Comparison of ENCODE assay signal across 20 mouse cellular contexts in genomic region chr4:127522151-127522550, GRCm38 (mm10).
DNase-seq lines count a peak whose midpoint lies in the region; ATAC-seq and TF ChIP-seq lines count a peak whose summit lies in the region.
"Had no signal": no experiment of that assay in that cellular context is flagged by ENCODE, and none has a peak within 500 bp of the region (broad histone marks: within the 10 kb centered on the region; RNA-seq: fewer than 3 reads in every experiment).

No protein-coding gene starts in this region.

- no peak for TF ChIP-seq POLR2A in liver, adult 2 months (IDR thresholded peaks at IDR 0.05; ENCODE audit: extremely low read depth, insufficient read depth, low read length)

- no peak for ATAC-seq in heart, embryonic 12.5 days (ENCODE audit: insufficient number of reproducible peaks, low FRiP score)
- ATAC-seq in heart, embryonic 11.5 days (replicated peaks; ENCODE audit: insufficient number of reproducible peaks, low FRiP score, low TSS enrichment) = no peak
- no peak for ATAC-seq in liver, embryonic 11.5 days (replicated peaks; ENCODE audit: low FRiP score)
- ATAC-seq: activated CD4-positive, CD25-positive, alpha-beta regulatory T cell, adult 4 months; CD4-positive, CD25-positive, alpha-beta regulatory T cell, adult 4 months; Patski had no signal

- intact Hi-C loops in heart, postnatal 10 days (cut with DNase I) = no loop called here

- H3K9ac ChIP-seq in heart, embryonic 12.5 days = no peak overlapping the region
- H3K9ac ChIP-seq in heart, embryonic 11.5 days (ENCODE audit: low read depth, low read length) = no peak overlapping the region
- peak overlapping the region; percentile 36; the same call in 1 of the 2 replicates for H3K9ac ChIP-seq in liver, adult 2 months (ENCODE audit: low read depth, low read length)
- no peak overlapping the region for H3K9ac ChIP-seq in liver, embryonic 11.5 days (ENCODE audit: low read depth, low read length)

- peak; percentile 2 to 20 for DNase-seq in heart, adult 18-20 months
- peak; percentile 2 to 3 for DNase-seq in heart, adult 9 months (ENCODE audit: low spot score in 2 of 2)
- DNase-seq in heart, postnatal 10 days = peak; percentile 2 to 5
- no peak for DNase-seq in heart, postnatal 4 days
- peak; percentile 95 for DNase-seq in liver, adult 2 months (ENCODE audit: extremely low read depth, low read depth, low spot score)
- DNase-seq in liver, embryonic 11.5 days (ENCODE audit: low spot score) = no peak
- DNase-seq: adrenal gland, adult 8-10 months; adrenal gland, postnatal 10 days; adrenal gland, postnatal 14 days; adrenal gland, postnatal 25 days; B cell, adult 2 months; cerebellum, adult 11 months; cerebellum, adult 11-12 months had no signal

- H3K27me3 ChIP-seq in heart, embryonic 12.5 days (replicated peaks) = no peaks in the 10 kb centered on the region
- no peaks in the 10 kb centered on the region for H3K27me3 ChIP-seq in heart, embryonic 11.5 days (ENCODE audit: control insufficient read depth, insufficient read depth, low read length)
- H3K27me3 ChIP-seq in liver, adult 2 months (ENCODE audit: control insufficient read depth, insufficient read depth, low read length) = no peaks in the 10 kb centered on the region
- no peaks in the 10 kb centered on the region for H3K27me3 ChIP-seq in liver, embryonic 11.5 days (replicated peaks; ENCODE audit: control insufficient read depth, insufficient read depth, low read length)
- H3K27me3 ChIP-seq: CH12.LX had no signal

- H3K4me2 ChIP-seq in heart, embryonic 12.5 days = no peak overlapping the region
- no peak overlapping the region for H3K4me2 ChIP-seq in heart, embryonic 11.5 days
- no peak overlapping the region for H3K4me2 ChIP-seq in liver, embryonic 11.5 days

- H3K36me3 ChIP-seq in heart, embryonic 12.5 days = no peaks in the 10 kb centered on the region
- H3K36me3 ChIP-seq in heart, embryonic 11.5 days (ENCODE audit: control insufficient read depth, insufficient read depth, low read length) = no peaks in the 10 kb centered on the region
- no peaks in the 10 kb centered on the region for H3K36me3 ChIP-seq in liver, adult 2 months (ENCODE audit: control insufficient read depth, insufficient read depth, low read length)
- no peaks in the 10 kb centered on the region for H3K36me3 ChIP-seq in liver, embryonic 11.5 days (ENCODE audit: control insufficient read depth, insufficient read depth, low read length)
- H3K36me3 ChIP-seq: G1E had no signal

- TF ChIP-seq CTCF in liver, adult 2 months (IDR thresholded peaks at IDR 0.05; ENCODE audit: low read depth, low read length) = no peak

- 0 out of 2 replicates have a peak, but pooled peaks cover 3% of the 10 kb centered on the region for H3K9me3 ChIP-seq in heart, embryonic 12.5 days (replicated peaks)
- no peaks in the 10 kb centered on the region for H3K9me3 ChIP-seq in heart, embryonic 11.5 days (replicated peaks; ENCODE audit: control insufficient read depth, low read length)
- H3K9me3 ChIP-seq in liver, embryonic 11.5 days (ENCODE audit: control insufficient read depth, low read length) = no peaks in the 10 kb centered on the region

- H3K79me2 ChIP-seq in liver, adult 2 months (ENCODE audit: control insufficient read depth, insufficient read depth, low read length) = no peaks in the 10 kb centered on the region

- no peaks in the 10 kb centered on the region for H3K4me1 ChIP-seq in heart, embryonic 12.5 days (replicated peaks)
- no peaks in the 10 kb centered on the region for H3K4me1 ChIP-seq in heart, embryonic 11.5 days (ENCODE audit: control insufficient read depth, insufficient read depth, low read length)
- peaks cover 9% of the 10 kb centered on the region for H3K4me1 ChIP-seq in liver, adult 2 months (ENCODE audit: control insufficient read depth, insufficient read depth, low read length)
- no peaks in the 10 kb centered on the region for H3K4me1 ChIP-seq in liver, embryonic 11.5 days (replicated peaks; ENCODE audit: control insufficient read depth, insufficient read depth, low read length)

- WGBS in heart, embryonic 12.5 days = 79% methylated on average over 2 of the region's 2 CpGs
- WGBS in heart, embryonic 11.5 days (ENCODE audit: insufficient replicate concordance) = 85% methylated on average over 2 of the region's 2 CpGs
- 47% methylated on average over 2 of the region's 2 CpGs for WGBS in liver, adult 2 months
- WGBS in liver, embryonic 11.5 days = 81% methylated on average over 2 of the region's 2 CpGs

- H3K4me3 ChIP-seq in heart, embryonic 12.5 days = no peak overlapping the region
- H3K4me3 ChIP-seq in heart, embryonic 11.5 days (ENCODE audit: low read depth, low read length) = no peak overlapping the region
- H3K4me3 ChIP-seq in liver, adult 2 months (ENCODE audit: insufficient read depth, low read depth, low read length) = 0 out of 2 replicates have a peak overlapping the region, but pooled peaks have one; percentile 8
- H3K4me3 ChIP-seq in liver, embryonic 11.5 days (ENCODE audit: low read depth, low read length) = no peak overlapping the region

- no peak overlapping the region for H3K27ac ChIP-seq in heart, embryonic 12.5 days (ENCODE audit: poor library complexity, severe bottlenecking)
- no peak overlapping the region for H3K27ac ChIP-seq in heart, embryonic 11.5 days (ENCODE audit: low read depth, low read length)
- peak overlapping the region; percentile 70 for H3K27ac ChIP-seq in liver, adult 2 months (replicated peaks; ENCODE audit: insufficient read depth, low read depth, low read length)
- H3K27ac ChIP-seq in liver, embryonic 11.5 days (ENCODE audit: low read depth, low read length) = no peak overlapping the region

Comparison
In these comparisons a context has a peak if more than half of its experiments do, and no peak if none do; other contexts are left out.
1. DNase-seq: peak in heart, adult 18-20 months (2 of 2), heart, adult 9 months (2 of 2), heart, postnatal 10 days (2 of 2) and liver, adult 2 months (single experiment); none in heart, postnatal 4 days (single experiment) and liver, embryonic 11.5 days (single experiment).